Mouse (Mus musculus) heart, embryonic 12.5 days (tissue): ENCODE data around the gene Flrt2. TPM values are rescaled to one million over a fixed set of nuclear protein-coding genes. Genes with fewer than 3 reads are reported as not detected.

Experiments used
- ATAC-seq: fragments of 200-750 bp; cut with Nextera tagmentation; 2 replicates; pipeline ENCODE4 v1.8.0; 2017; ENCODE audit warnings: moderate TSS enrichment, moderate library complexity; ENCODE audit not compliant: insufficient number of reproducible peaks, low FRiP score
- H3K27ac ChIP-seq: fragments of 300-500 bp; sonication (generic); 2 replicates; pipeline ENCODE4 v1.5.1; 2016; ENCODE audit warnings: mild to moderate bottlenecking, moderate library complexity; ENCODE audit not compliant: poor library complexity, severe bottlenecking
- H3K27me3 ChIP-seq: fragments of 300-500 bp; sonication (generic); replicated peaks from 2 replicates; pipeline ENCODE4 v1.6.1; 2016; ENCODE audit warnings: mild to moderate bottlenecking, moderate library complexity
- H3K36me3 ChIP-seq: fragments of 300-500 bp; sonication (generic); 2 replicates; pipeline ENCODE4 v1.6.1; 2016; ENCODE audit warnings: mild to moderate bottlenecking, moderate library complexity
- H3K4me1 ChIP-seq: fragments of 300-500 bp; sonication (generic); replicated peaks from 2 replicates; pipeline ENCODE4 v1.6.1; 2016; ENCODE audit warnings: mild to moderate bottlenecking
- H3K4me2 ChIP-seq: fragments of 300-500 bp; sonication (generic); 2 replicates; pipeline ENCODE4 v1.6.1; 2016; ENCODE audit warnings: mild to moderate bottlenecking, moderate library complexity
- H3K4me3 ChIP-seq: fragments of 300-500 bp; sonication (generic); 2 replicates; pipeline ENCODE4 v1.5.1; 2016; ENCODE audit warnings: mild to moderate bottlenecking
- H3K9ac ChIP-seq: fragments of 300-500 bp; sonication (generic); 2 replicates; pipeline ENCODE4 v1.6.1; 2016; ENCODE audit warnings: mild to moderate bottlenecking, moderate library complexity
- H3K9me3 ChIP-seq: fragments of 300-500 bp; sonication (generic); replicated peaks from 2 replicates; pipeline ENCODE4 v1.6.1; 2016; ENCODE audit warnings: mild to moderate bottlenecking, moderate library complexity
- WGBS: fragments of 180-500 bp; shearing (Covaris S2); methylation state at CpG from one replicate; pipeline ENCODE4 v1.1.7; 2016; 5-methylcytosine and 5-hydroxymethylcytosine counted together
- polyA plus RNA-seq: library from polyadenylated mRNA; unstranded; fragments of >200 nt; fragmentation: Nextera tagmentation; extraction: Ambion mirVana; gene quantifications from 2 replicates; pipeline ENCODE4 v1.2.1, GENCODE M21; 2016

Flrt2 gene
- polyA plus RNA-seq, 1 experiment from 2014 or later = 39.9 TPM

- ATAC-seq = no peak
- no peak overlapping the region for H3K4me3 ChIP-seq
- no peaks in the 10 kb centered on the region for H3K9me3 ChIP-seq
- H3K4me1 ChIP-seq = peaks cover 10% of the 10 kb centered on the region
- no peak overlapping the region for H3K9ac ChIP-seq
- H3K27me3 ChIP-seq = no peaks in the 10 kb centered on the region
- H3K36me3 ChIP-seq = no peaks in the 10 kb centered on the region
- H3K4me2 ChIP-seq = no peak overlapping the region
- no peak overlapping the region for H3K27ac ChIP-seq
- WGBS = 64% methylated on average over 3 of the region's 3 CpGs
These were observed 78.2 kb downstream of the Flrt2 start for GRCm38 (mm10) chr12:95770251-95770650.

GRCm38 (mm10) chr12:95790146-95790545 is 98.1 kb downstream of the Flrt2 start:
- H3K4me2 ChIP-seq = no peak overlapping the region
- H3K36me3 ChIP-seq = 0 out of 2 replicates have a peak, but pooled peaks cover 3% of the 10 kb centered on the region
- WGBS = 74% methylated on average over 1 of the region's 1 CpGs
- no peak overlapping the region for H3K9ac ChIP-seq
- H3K4me3 ChIP-seq = no peak overlapping the region
- no peak overlapping the region for H3K27ac ChIP-seq
- H3K27me3 ChIP-seq = no peaks in the 10 kb centered on the region
- H3K4me1 ChIP-seq = no peaks in the 10 kb centered on the region
- ATAC-seq = no peak
- no peaks in the 10 kb centered on the region for H3K9me3 ChIP-seq

GRCm38 (mm10) chr12:95816660-95817059 is 124.6 kb downstream of the Flrt2 start:
- no peak for ATAC-seq
- H3K4me1 ChIP-seq = no peaks in the 10 kb centered on the region
- no peaks in the 10 kb centered on the region for H3K9me3 ChIP-seq
- H3K27ac ChIP-seq = no peak overlapping the region
- no peak overlapping the region for H3K9ac ChIP-seq
- H3K36me3 ChIP-seq = no peaks in the 10 kb centered on the region
- no peak overlapping the region for H3K4me2 ChIP-seq
- no peaks in the 10 kb centered on the region for H3K27me3 ChIP-seq
- no peak overlapping the region for H3K4me3 ChIP-seq
